Mouse (Mus musculus): ENCODE results near the gene Basp1.

The Basp1 gene

GRCm38 (mm10) chr15:25364819-25365463 lies 48.6 kb downstream of the Basp1 start:
- no peak for DNase-seq (ENCODE audit: low read depth in 2 of 2, low spot score in 2 of 2)

DNA sequence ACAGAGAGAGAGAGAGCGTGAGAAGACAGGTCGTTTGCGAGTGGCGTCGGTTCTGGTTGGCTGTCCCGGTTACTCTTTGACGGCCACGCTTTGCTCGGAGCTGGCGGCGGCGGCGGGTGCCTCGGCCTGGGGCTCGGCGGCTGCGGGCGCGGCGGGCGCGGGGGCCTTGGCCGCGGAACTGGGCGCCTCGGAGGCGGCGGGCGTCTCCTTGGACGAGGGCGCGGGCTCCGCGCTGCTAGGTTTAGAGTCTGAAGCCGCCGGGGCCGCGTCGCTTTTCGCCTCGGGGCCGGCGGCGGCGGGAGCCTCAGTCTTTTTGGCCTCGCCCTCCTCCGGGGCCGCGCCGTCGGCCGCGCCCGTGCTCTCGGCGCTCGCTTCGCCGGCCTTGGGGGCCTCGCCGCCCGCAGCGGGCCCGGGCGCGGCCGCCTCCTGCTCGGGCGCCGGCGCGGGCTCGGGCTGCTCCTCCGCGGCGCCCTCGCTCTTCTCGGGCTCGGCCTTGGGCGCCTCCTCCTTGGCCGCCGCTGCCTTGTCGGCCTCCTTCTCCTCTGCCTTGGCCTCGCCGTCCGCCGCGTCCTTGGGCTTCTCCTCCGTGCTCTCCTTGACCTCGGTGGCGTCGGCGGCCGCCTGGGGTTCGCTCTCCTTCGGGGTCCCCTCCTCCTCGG lies 49.3 kb downstream of the Basp1 start:
- DNase-seq (ENCODE audit: low read depth in 2 of 2, low spot score in 2 of 2), result no peak

DNA sequence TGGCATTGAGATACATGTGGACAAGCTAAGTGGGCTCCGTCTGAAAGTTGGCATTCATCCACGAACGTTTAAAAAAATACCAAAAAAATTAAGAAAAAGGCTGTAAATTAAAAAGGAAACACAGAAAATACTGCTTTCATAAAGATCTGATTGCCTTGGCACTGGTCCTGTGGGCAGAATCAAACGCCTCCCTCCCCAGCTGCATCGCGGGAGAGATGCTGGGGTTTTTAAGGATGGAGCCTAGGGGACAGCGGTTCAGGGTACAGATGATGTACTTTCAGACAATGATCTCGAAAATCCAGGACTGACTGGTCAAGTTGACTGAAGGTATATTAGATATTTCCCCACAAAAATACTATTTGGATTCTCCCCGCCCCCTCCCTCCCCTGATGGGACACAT lies 49.9 kb downstream of the Basp1 start:
- no peak for DNase-seq (ENCODE audit: low read depth in 2 of 2, low spot score in 2 of 2)

GRCm38 (mm10) chr15:25360825-25361224 lies 52.7 kb downstream of the Basp1 start:
- no peak for DNase-seq (ENCODE audit: low read depth in 2 of 2, low spot score in 2 of 2)

GRCm38 (mm10) chr15:25358680-25359097 lies 54.9 kb downstream of the Basp1 start:
- DNase-seq (ENCODE audit: low read depth in 2 of 2, low spot score in 2 of 2), result no peak

- no peak for DNase-seq (ENCODE audit: low read depth in 2 of 2, low spot score in 2 of 2)
These were observed 58.2 kb downstream of the Basp1 start for GRCm38 (mm10) chr15:25355339-25355738.

- no peak for DNase-seq (ENCODE audit: low read depth in 2 of 2, low spot score in 2 of 2)
These were observed 58.8 kb downstream of the Basp1 start for GRCm38 (mm10) chr15:25354738-25355137.

DNA sequence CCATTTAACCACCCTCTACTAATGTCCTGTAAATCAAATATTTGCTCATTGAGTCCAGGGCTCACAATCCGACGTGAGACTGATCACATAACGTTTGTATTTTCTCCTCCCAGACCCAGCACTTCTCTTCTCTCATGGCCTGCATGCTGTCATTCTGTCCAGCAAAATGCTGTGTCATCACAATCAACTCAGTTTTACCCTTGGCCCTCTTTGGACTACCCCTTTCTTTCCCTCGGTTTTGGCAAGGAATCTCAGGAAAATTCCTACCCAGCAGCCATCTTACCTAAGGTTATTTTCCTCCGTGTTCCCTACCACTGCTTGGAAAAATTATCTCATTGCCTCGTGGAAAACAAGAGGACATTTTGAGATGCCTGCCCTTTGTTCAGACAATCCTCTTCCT lies 60.1 kb downstream of the Basp1 start:
- DNase-seq (ENCODE audit: low read depth in 2 of 2, low spot score in 2 of 2), result no peak

GRCm38 (mm10) chr15:25343263-25343662 lies 70.3 kb downstream of the Basp1 start:
- DNase-seq (ENCODE audit: low read depth in 2 of 2, low spot score in 2 of 2), result no peak

DNA sequence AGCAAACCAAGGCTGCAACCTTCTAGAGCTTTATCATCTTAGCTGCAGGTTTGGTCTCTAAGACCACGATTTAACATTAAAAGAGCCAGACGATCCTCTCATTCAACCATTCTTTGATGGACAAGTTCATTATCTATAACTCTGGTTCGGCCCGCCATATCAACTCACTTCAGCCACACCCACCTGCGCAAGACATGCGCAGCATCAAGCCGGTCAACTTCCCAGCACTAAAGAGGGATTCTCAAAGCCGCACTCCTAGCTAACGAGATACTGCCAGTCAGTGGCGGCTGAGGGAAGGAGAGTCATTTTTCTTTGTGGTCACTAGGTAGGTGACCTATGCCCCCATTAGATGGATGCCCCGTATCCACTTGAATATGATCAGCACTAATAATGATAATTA lies 78.3 kb downstream of the Basp1 start:
- DNase-seq (ENCODE audit: low read depth in 2 of 2, low spot score in 2 of 2), result no peak

DNA sequence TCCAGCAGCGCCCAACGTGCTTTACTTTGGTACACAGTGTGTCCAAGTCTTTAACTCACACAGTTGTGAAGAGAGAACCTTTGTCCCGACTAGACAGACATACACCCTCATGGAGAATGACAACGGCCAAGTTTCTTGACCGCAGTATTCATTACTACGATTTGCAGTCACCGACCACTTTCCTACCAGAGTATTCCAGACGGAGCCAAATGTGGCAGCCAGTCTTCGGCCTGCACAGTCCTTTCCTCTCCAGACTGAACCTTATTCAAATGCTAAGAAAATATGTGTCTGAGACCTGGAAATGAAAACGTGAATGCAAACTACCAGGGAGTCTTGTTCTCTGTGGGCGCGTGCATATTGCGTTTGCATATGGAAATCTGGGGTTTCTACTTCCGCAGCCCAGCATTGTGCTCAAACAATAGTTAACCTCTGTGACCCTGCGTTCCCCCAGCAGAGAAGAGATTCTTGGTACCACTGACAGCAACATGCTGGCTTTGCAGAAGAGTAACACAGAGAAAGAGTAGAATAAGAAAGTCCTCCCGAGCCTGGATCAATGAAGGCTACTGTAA lies 81.6 kb downstream of the Basp1 start:
- DNase-seq (ENCODE audit: low read depth in 2 of 2, low spot score in 2 of 2), result no peak

DNA sequence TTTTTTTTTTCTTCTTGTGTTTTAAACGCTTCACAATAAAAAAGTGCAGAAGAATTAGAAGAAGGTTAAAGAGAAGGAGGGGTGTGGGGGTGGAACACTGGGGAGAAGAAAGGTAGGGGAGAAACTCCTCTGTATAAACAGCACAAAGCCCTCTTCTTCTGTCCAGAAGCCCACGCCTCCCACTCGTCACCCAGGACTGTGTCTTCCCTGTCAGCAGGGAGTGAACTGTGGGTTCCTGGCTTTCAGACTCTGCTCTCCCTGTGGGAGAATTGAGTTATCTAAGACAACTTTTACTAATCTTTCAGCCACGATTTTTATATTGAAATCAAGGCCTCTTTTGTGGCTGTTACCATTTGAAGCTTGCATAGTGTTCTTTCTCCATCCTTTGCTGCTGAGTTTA lies 82.6 kb downstream of the Basp1 start:
- no peak for DNase-seq (ENCODE audit: low read depth in 2 of 2, low spot score in 2 of 2)

- DNase-seq (ENCODE audit: low read depth in 2 of 2, low spot score in 2 of 2), result no peak
These were observed 91.0 kb downstream of the Basp1 start for GRCm38 (mm10) chr15:25322601-25323000.

DNA sequence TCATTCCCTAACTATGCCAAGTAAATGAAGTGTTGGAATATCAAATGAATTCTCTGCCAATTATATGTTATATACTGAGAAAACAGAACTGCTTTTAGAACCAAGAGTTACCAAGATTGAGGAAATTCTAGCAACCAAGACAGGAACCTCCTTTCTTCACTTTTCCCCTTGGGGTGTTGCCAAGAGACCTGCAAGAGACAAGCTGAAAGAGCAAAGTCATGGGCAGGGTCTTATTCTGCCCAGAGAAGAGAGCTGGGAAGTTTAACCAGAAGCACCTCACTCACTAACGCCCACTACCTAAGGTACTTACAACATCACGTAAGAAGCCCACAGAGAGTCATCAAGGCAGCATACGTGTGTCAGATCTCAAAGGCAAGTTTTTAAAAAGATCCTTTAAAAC lies 91.5 kb downstream of the Basp1 start:
- no peak for DNase-seq (ENCODE audit: low read depth in 2 of 2, low spot score in 2 of 2)

GRCm38 (mm10) chr15:25321636-25322035 lies 91.9 kb downstream of the Basp1 start:
- DNase-seq (ENCODE audit: low read depth in 2 of 2, low spot score in 2 of 2), result no peak

DNA sequence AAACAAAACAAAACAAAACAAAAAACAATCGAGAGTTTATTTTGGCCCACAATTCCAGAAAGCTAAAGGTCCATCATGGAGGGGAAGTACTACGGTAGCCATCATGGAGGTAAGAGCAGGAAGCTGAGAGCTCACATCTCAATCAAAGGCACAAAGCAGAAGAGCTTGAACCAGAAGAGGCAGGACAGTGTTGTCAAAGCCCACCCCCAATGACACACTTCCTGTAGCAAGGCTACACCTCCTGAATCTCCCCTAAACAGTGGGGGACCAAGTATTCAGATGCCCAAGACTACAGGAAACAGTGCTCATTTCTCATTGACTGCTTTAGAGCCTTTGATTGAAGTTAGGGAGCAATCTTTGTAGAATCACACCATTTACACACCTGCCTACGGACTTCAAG lies 99.1 kb downstream of the Basp1 start:
- no peak for DNase-seq (ENCODE audit: low read depth in 2 of 2, low spot score in 2 of 2)

All from CD8-positive naive resting alpha-beta T cell, adult 2 months (primary cell).